Mouse (Mus musculus) forebrain, embryonic 13.5 days (tissue): ENCODE data around the gene Spred1. TPM values are rescaled to one million over a fixed set of nuclear protein-coding genes. Genes with fewer than 3 reads are reported as not detected.
"Not testable (repeated sequence)": the region's sequence is repeated elsewhere in the genome, so short reads cannot be mapped to it uniquely, and the experiment has no call there.

ENCODE experiments used
- ATAC-seq: fragments of 200-750 bp; cut with Nextera tagmentation; 2 replicates; pipeline ENCODE4 v1.8.0; 2017
- H3K27ac ChIP-seq: fragments of 300-500 bp; sonication (generic); 2 replicates; pipeline ENCODE4 v1.5.1; 2015; ENCODE audit warnings: inconsistent platforms, mild to moderate bottlenecking, moderate library complexity
- H3K27me3 ChIP-seq: fragments of 300-500 bp; sonication (generic); 2 replicates; pipeline ENCODE4 v1.6.1; 2015; ENCODE audit warnings: mild to moderate bottlenecking, inconsistent platforms
- H3K36me3 ChIP-seq: fragments of 300-500 bp; sonication (generic); 2 replicates; pipeline ENCODE4 v1.6.1; 2015; ENCODE audit warnings: mild to moderate bottlenecking, inconsistent platforms; ENCODE audit not compliant: poor library complexity, severe bottlenecking
- H3K4me1 ChIP-seq: fragments of 300-500 bp; sonication (generic); 2 replicates; pipeline ENCODE4 v1.6.1; 2015; ENCODE audit warnings: inconsistent platforms
- H3K4me2 ChIP-seq: fragments of 300-500 bp; sonication (generic); 2 replicates; pipeline ENCODE4 v1.6.1; 2015; ENCODE audit warnings: inconsistent platforms, mild to moderate bottlenecking, moderate library complexity
- H3K4me3 ChIP-seq: fragments of 300-500 bp; sonication (generic); 2 replicates; pipeline ENCODE4 v1.5.1; 2015; ENCODE audit warnings: mild to moderate bottlenecking, inconsistent platforms
- H3K9ac ChIP-seq: fragments of 300-500 bp; sonication (generic); 2 replicates; pipeline ENCODE4 v1.6.1; 2015; ENCODE audit warnings: mild to moderate bottlenecking, inconsistent platforms
- H3K9me3 ChIP-seq: fragments of 300-500 bp; sonication (generic); replicated peaks from 2 replicates; pipeline ENCODE4 v1.6.1; 2016; ENCODE audit warnings: inconsistent platforms
- WGBS: fragments of 180-500 bp; shearing (Covaris S2); methylation state at CpG from one replicate; pipeline ENCODE4 v1.1.7; 2015; 5-methylcytosine and 5-hydroxymethylcytosine counted together
- polyA plus RNA-seq: library from polyadenylated mRNA; unstranded; fragments of >200 nt; fragmentation: Nextera tagmentation; extraction: Ambion mirVana; gene quantifications from 2 replicates; pipeline ENCODE4 v1.2.1, GENCODE M21; 2015

The Spred1 gene
- polyA plus RNA-seq, 1 experiment from 2014 or later, result 7.7 TPM

DNA sequence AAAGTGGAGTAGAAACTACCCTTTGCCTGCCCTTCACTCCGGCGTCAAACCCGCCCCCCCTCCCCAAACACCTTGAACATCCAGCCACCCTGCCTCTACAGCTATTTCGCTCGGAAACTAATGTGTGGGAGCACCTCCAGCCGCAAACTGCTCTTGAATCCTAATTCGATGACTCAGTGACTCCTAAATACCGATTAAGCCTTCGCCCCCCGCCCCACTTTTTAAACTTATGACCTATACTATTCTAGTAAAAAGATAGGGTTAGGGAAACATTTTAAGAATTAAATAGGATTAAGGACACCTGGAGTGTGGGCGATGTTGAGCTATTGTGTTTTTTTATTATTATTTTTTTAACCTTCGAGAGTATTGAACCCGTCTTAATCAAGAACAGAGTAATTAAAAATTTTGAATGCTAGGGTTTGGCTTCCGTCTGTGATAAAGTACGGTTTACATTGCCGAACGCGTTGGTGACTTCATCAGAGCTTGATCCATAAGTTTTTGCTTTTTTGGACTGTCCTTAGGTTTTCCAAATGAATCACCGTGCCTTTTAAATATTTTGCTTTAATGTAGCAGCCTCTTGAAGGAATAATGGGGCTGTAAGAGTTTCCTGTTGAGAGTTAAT is 921 bp downstream of the Spred1 start:
- H3K4me1 ChIP-seq, result peaks cover 24% of the 10 kb centered on the region
- H3K27ac ChIP-seq, result peak overlapping the region; percentile 99
- H3K4me2 ChIP-seq, result peak overlapping the region; percentile 80
- no peaks in the 10 kb centered on the region for H3K36me3 ChIP-seq
- H3K9ac ChIP-seq, result peak overlapping the region; percentile 98
- H3K4me3 ChIP-seq, result peak overlapping the region; percentile 94
- H3K9me3 ChIP-seq, result no peaks in the 10 kb centered on the region
- no peak for ATAC-seq
- no peaks in the 10 kb centered on the region for H3K27me3 ChIP-seq
- under 1% methylated on average over 19 of the region's 19 CpGs for WGBS

DNA sequence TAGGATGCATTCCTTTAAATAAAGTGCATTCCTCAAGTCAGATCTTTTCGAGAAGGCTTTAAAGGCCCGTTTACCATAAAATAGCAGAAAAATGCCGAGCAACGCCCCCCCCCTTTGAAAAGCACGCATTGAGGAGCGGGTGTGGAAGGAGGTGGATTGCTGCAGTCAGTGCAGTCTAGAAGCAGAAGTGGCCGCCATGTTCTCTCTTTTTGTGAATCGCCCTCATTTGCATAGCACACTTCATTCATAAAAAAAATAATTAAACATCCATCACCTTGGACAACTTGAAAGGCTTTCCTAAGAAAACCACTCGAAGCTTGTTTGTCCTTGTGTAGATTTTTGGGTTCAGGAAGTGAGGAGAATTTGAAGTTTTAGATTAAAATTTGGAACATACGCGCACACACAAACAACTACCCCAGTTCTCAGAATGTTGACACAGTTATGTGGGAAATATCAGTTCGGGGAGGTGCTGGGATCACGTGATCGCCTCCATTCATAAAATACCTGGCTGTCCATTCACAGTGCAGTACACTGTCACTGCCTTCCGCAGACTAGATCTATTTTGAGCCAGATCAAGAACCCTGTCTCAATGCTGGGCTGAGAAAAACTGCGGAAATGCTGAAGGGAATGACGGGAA is 1.6 kb downstream of the Spred1 start:
- peaks cover 24% of the 10 kb centered on the region for H3K4me1 ChIP-seq
- H3K9me3 ChIP-seq, result no peaks in the 10 kb centered on the region
- no peaks in the 10 kb centered on the region for H3K36me3 ChIP-seq
- peak overlapping the region; percentile 98 for H3K9ac ChIP-seq
- peak overlapping the region; percentile 94 for H3K4me3 ChIP-seq
- H3K27ac ChIP-seq, result no peak overlapping the region
- H3K27me3 ChIP-seq, result no peaks in the 10 kb centered on the region
- peak; percentile 52 for ATAC-seq
- WGBS, result 8% methylated on average over 17 of the region's 17 CpGs
- peak overlapping the region; percentile 80 for H3K4me2 ChIP-seq

DNA sequence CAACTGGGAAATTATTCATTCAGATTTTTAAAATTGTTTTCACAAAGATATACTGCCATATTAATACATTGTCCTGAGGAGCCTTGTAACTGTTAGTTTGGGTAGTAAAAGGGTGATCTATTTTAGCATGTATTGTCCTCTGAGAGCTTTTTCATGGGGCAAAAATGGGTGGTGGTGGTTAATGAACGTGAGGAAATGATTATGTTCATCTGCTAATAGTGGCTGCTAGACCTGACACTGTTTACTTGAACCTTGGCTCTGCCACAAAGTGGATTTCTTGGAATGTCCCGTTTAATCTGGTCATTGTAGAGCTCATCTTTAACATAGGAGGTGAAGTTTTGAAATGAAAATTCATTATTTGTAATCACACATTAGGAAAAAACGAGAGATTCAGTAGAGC is 2.5 kb downstream of the Spred1 start:
- Histone ChIP-seq H3K36me3 (no peaks in the 10 kb centered on the region), H3K4me1 (peaks cover 24% of the 10 kb centered on the region), H3K4me3 (peak overlapping the region; percentile 94), H3K9ac (no peak overlapping the region), H3K9me3 (no peaks in the 10 kb centered on the region), H3K27me3 (no peaks in the 10 kb centered on the region), H3K27ac (no peak overlapping the region), H3K4me2 (peak overlapping the region; percentile 59)
- WGBS, result 40% methylated on average over 3 of the region's 3 CpGs
- ATAC-seq, result no peak

DNA sequence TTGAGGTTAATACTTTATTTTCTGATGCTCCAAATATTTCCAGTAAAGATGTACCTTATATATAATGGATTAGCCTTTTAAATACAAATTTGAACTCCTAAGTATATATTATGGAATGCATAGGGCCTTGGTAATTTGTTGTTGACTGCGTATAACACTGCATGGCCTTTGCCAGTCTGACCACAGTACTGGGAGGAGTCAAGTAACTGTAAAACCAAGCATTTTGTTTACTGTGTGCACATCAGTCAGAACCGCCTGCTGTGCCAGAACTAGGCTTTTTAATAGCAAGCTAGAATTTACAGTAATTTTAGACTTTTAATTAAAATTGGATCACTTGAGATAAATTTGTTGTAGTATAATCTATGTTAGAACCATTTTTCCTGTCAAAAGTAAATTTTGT is 3.7 kb downstream of the Spred1 start:
- Histone ChIP-seq H3K27ac (no peak overlapping the region), H3K27me3 (no peaks in the 10 kb centered on the region), H3K36me3 (no peaks in the 10 kb centered on the region), H3K9ac (no peak overlapping the region), H3K9me3 (no peaks in the 10 kb centered on the region), H3K4me3 (no peak overlapping the region), H3K4me2 (no peak overlapping the region), H3K4me1 (peaks cover 13% of the 10 kb centered on the region)
- no peak for ATAC-seq
- WGBS, result 80% methylated on average over 2 of the region's 2 CpGs

DNA sequence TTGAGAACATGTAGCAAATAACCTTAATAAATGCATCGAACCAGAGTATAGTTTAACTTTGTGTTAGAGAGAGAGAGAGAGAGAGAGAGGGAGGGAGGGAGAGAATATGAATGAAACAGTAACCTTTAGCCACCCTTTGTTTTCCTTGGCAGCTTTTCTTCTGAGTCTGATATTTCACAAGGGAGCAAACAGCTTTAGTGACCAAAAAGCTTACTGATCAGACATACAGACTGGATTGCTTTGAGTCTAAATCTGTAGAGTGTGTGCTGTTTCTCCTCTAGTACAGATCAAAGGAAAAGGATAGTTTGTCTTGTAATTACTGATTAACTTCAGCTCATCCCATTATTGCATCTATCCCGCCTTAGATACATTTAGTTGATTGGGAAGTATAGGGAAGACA is 8.0 kb downstream of the Spred1 start:
- no peak overlapping the region for H3K27ac ChIP-seq
- no peaks in the 10 kb centered on the region for H3K36me3 ChIP-seq
- H3K4me1 ChIP-seq, result peaks cover 8% of the 10 kb centered on the region
- WGBS, result 86% methylated on average over 2 of the region's 2 CpGs
- H3K4me3 ChIP-seq, result no peak overlapping the region
- H3K27me3 ChIP-seq, result no peaks in the 10 kb centered on the region
- H3K9ac ChIP-seq, result no peak overlapping the region
- no peak overlapping the region for H3K4me2 ChIP-seq
- no peak for ATAC-seq
- no peaks in the 10 kb centered on the region for H3K9me3 ChIP-seq

DNA sequence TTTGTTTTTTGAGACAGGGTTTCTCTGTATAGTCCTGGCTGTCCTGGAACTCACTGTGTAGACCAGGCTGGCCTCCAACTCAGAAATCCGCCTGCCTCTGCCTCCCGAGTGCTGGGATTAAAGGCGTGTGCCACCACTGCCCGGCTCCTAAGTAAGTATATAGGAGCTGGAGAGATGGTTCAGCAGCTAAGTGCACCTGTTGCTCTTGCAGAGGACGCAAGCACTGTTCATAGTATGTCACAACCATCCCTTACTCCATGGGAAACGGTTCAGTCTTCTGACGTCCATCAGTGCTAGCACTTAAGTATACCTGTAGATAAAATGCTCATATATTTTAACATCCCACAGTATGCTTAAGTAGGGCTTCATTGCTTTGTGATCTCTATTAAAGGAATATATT is 9.9 kb downstream of the Spred1 start:
- ATAC-seq, H3K9ac ChIP-seq, H3K4me3 ChIP-seq, H3K27ac ChIP-seq, H3K36me3 ChIP-seq, H3K9me3 ChIP-seq, H3K4me1 ChIP-seq, H3K27me3 ChIP-seq, H3K4me2 ChIP-seq: not testable (repeated sequence)
- WGBS, result 96% methylated on average over 7 of the region's 7 CpGs

DNA sequence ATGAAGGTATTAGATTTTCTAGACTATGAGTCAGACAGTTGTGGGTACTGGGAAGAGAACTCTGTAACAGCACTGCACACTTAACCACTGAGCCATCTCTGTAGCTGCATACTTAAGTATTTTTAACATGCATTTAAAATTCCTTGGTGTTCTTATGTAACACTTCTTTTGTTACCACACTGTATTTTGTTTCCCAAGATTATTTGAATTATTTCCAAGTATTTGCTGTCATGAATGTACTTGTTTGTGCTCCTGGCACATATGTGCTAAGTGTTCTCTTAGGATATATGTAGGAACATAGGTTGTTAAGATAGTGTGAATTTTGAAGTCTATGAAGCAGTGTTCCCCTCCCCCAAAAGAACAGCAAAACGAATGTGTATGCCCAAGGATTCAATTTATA is 10.7 kb downstream of the Spred1 start:
- H3K27ac ChIP-seq, result no peak overlapping the region
- H3K9ac ChIP-seq, result no peak overlapping the region
- H3K4me3 ChIP-seq, result no peak overlapping the region
- no peak for ATAC-seq
- no peaks in the 10 kb centered on the region for H3K27me3 ChIP-seq
- no peaks in the 10 kb centered on the region for H3K36me3 ChIP-seq
- 69% methylated on average over 1 of the region's 1 CpGs for WGBS
- H3K4me2 ChIP-seq, result no peak overlapping the region
- H3K9me3 ChIP-seq, result no peaks in the 10 kb centered on the region
- H3K4me1 ChIP-seq, result no peaks in the 10 kb centered on the region

DNA sequence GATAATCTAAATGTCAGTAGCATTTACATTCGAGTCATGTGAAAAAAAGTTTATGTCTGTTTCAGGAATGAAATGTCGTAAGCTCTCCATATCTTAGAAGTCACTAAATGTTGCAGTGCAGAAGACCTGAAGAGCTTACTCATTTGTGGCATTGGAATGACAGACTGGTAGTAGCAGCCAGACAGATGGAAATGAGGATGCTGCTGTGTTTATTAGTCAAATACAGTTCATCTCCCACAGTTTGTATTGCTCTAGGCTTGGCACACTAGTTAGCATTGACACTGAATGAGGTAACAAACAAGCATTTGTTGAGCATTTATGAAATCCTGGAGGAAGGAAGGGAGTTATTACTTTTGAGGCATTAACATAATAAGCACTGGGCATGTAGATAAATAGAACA is 12.4 kb downstream of the Spred1 start:
- no peak overlapping the region for H3K4me2 ChIP-seq
- no peaks in the 10 kb centered on the region for H3K27me3 ChIP-seq
- peaks cover 8% of the 10 kb centered on the region for H3K4me1 ChIP-seq
- H3K36me3 ChIP-seq, result no peaks in the 10 kb centered on the region
- 87% methylated on average over 2 of the region's 2 CpGs for WGBS
- no peak overlapping the region for H3K9ac ChIP-seq
- no peak for ATAC-seq
- no peaks in the 10 kb centered on the region for H3K9me3 ChIP-seq
- no peak overlapping the region for H3K27ac ChIP-seq
- no peak overlapping the region for H3K4me3 ChIP-seq

DNA sequence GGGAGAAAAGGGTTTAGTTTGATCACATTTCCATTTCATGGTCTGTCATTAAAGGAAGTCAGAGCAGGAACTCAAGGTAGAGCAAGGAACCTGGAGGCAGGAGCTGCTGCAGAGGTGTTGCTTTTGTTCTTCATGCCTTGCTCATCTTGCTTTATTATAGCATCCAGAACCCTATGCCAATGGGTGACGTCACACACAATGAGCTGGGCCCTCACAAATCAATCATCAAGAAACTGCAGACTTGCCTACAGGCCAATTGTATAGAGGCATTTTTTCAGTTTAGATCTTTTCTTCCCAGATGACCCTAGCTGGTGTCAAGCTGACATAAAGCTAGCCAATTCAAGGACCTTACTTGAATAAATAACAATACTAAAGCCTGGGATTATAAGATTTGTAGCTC is 16.6 kb downstream of the Spred1 start:
- Histone ChIP-seq H3K36me3 (no peaks in the 10 kb centered on the region), H3K27ac (no peak overlapping the region), H3K4me1 (peaks cover 17% of the 10 kb centered on the region), H3K27me3 (no peaks in the 10 kb centered on the region), H3K4me2 (no peak overlapping the region), H3K9me3 (no peaks in the 10 kb centered on the region), H3K4me3 (no peak overlapping the region), H3K9ac (no peak overlapping the region)
- ATAC-seq, result no peak
- 14% methylated on average over 1 of the region's 1 CpGs for WGBS

DNA sequence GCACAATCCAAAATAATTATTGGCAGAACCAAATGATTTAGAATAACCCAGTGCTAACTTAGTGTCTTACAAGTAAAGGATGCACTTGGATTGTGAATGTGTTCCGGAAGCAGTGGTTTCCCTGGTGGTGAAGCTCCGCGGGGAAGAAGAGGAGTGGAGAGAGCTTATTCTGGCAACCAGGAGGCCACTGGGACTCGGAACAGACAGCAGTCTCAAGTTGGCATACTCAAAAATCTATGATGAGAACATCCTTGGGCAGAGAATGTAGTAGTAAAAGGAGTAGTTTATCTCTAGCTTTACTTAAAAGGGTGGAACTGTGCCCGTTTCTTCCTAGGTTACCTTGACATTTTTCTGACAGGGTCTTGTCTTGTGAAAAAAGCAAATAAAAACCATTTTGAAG is 17.8 kb downstream of the Spred1 start:
- Histone ChIP-seq H3K4me2 (no peak overlapping the region), H3K27me3 (no peaks in the 10 kb centered on the region), H3K9me3 (no peaks in the 10 kb centered on the region), H3K27ac (no peak overlapping the region), H3K36me3 (no peaks in the 10 kb centered on the region), H3K4me3 (no peak overlapping the region), H3K9ac (no peak overlapping the region), H3K4me1 (peaks cover 17% of the 10 kb centered on the region)
- WGBS, result 90% methylated on average over 5 of the region's 5 CpGs
- no peak for ATAC-seq

DNA sequence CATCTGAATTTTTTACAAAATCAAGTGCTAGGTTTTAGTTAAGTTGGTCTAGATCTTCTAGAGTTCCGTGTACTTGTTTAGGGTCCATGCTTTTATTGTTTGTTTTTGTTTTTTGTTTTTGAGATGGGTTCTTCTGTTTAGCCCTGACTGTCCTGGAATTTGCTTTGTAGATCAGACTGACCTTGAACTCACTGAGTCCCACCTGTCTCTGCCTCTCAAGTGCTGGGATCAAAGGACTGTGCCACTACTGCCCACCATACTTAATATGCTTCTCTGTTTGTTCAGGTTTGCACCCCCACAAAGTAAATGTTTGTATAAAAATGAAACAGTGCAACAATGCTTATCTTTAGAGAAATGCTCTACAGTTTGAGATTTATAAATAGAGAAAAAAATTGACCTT is 18.8 kb downstream of the Spred1 start:
- H3K9ac ChIP-seq, result no peak overlapping the region
- no peak for ATAC-seq
- H3K36me3 ChIP-seq, result no peaks in the 10 kb centered on the region
- no peak overlapping the region for H3K27ac ChIP-seq
- peaks cover 17% of the 10 kb centered on the region for H3K4me1 ChIP-seq
- no peaks in the 10 kb centered on the region for H3K27me3 ChIP-seq
- no peaks in the 10 kb centered on the region for H3K9me3 ChIP-seq
- H3K4me3 ChIP-seq, result no peak overlapping the region
- H3K4me2 ChIP-seq, result no peak overlapping the region
- 95% methylated on average over 1 of the region's 1 CpGs for WGBS

DNA sequence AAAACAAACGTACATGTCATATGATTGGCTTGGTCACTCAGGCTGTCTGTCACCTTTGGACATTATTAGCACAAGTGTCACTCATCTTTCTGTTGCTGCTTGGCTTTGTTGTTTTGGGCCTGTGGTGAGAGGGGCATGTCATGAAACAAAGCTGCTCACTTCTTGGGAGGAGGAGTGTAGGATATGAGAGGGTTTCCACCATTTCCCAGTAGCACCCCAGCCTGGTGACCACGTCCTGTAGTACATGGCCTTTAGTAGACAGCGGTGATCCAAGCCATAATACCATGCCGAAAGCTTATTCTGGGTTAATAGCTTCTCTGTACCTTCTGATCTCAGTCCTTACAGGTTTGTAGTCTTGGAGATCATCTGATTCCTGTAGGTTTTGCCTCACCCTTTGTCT is 21.9 kb downstream of the Spred1 start:
- H3K4me2 ChIP-seq, result no peak overlapping the region
- H3K27me3 ChIP-seq, result no peaks in the 10 kb centered on the region
- H3K4me3 ChIP-seq, result no peak overlapping the region
- H3K4me1 ChIP-seq, result peaks cover 9% of the 10 kb centered on the region
- WGBS, result 89% methylated on average over 4 of the region's 4 CpGs
- no peak for ATAC-seq
- H3K36me3 ChIP-seq, result no peaks in the 10 kb centered on the region
- H3K27ac ChIP-seq, result no peak overlapping the region
- H3K9me3 ChIP-seq, result no peaks in the 10 kb centered on the region
- no peak overlapping the region for H3K9ac ChIP-seq

DNA sequence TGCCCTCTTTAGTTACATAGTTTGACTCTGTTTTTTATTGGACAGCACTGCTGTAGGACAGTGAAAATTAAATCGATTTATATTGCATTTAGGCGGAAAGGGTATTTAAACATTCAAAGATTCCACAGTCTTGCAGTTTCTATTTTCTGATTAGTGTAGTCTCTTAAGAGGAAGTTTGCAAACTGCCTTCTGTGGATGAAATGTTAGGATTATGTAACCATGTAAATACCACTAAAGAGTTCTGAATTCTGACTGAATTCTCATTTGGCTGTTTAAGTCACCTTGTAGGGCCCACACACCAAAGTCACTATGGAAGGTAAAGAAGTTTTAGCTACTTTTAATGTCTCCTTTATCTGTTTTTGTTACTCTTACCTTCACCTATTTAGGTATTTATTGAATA is 24.9 kb downstream of the Spred1 start:
- 97% methylated on average over 2 of the region's 2 CpGs for WGBS
- H3K4me3 ChIP-seq, result no peak overlapping the region
- H3K9ac ChIP-seq, result no peak overlapping the region
- H3K4me1 ChIP-seq, result peaks cover 9% of the 10 kb centered on the region
- no peaks in the 10 kb centered on the region for H3K36me3 ChIP-seq
- H3K27me3 ChIP-seq, result no peaks in the 10 kb centered on the region
- no peak overlapping the region for H3K27ac ChIP-seq
- ATAC-seq, result no peak
- H3K4me2 ChIP-seq, result no peak overlapping the region
- no peaks in the 10 kb centered on the region for H3K9me3 ChIP-seq
